Mouse (Mus musculus): Measurements from ENCODE around the gene Tesk1.

- TF ChIP-seq CTCF (IDR thresholded peaks at IDR 0.05; ENCODE audit: low read depth) (no peak), EP300 (IDR thresholded peaks at IDR 0.05; ENCODE audit: low read depth) (no peak)
Measured at GRCm38 (mm10) chr4:43401486-43401885, 40.3 kb upstream of the Tesk1 start.
